Mouse (Mus musculus) T-cell, adult 2 months (primary cell): ENCODE measurements around the gene Mad2l2.
"Not testable (repeated sequence)": the region's sequence is repeated elsewhere in the genome, so short reads cannot be mapped to it uniquely, and the experiment has no call there.

Experiments
- DNase-seq: peaks from one replicate; pipeline ENCODE4 v3.0.0; 2022; ENCODE audit warnings: low spot score

The Mad2l2 gene

DNA sequence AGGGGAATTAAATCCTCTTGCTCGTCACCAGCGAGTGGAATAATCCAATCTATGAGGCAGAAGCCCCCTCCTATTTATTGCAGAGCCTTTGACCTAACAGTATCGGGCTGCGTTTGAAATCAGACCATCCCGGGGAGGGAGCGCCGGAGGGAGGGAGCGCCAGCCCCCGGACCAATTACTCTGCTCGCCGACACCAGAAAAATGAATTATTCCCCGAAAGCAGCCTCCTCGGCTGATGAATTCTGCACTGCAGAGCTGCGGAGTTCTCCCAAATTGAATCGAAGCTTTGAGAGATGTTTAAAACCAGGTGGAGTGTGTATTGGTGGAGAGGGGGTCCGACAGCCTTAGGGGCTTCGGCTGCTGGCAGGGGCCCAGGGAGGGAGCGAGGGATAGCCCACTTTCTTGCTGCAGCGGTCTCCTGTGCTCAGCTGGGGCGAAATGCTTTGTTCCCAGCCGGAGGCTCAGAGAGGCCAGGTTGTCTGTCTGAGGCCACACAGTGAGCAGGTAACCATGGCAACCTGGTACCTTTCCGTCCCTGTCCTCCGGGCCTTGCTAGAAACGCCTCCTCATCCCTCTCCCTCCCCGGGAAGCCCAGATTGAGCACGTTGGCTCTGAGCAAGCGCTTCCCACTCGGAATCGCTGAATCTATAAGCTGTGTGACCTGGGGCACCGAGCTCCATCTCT lies 43.8 kb downstream of the Mad2l2 start:
- no peak for DNase-seq

DNA sequence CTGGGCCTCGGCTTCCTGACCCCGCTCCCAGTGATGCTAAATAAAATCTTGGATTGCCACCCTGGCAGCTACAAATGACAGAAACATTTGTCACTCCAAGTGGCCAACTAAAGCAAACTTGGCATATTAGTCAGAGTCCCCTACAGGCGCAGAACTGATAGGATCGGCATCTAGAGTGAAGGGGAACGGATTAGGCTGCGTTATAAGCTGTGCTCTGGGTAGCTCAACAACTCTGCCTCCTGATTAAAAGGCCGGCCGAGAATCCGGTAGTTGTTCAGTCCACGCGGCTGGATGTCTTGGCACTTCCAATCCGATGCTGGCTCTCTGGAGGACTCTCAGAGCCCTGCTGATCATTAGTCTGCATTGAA lies 44.3 kb downstream of the Mad2l2 start:
- no peak for DNase-seq

DNA sequence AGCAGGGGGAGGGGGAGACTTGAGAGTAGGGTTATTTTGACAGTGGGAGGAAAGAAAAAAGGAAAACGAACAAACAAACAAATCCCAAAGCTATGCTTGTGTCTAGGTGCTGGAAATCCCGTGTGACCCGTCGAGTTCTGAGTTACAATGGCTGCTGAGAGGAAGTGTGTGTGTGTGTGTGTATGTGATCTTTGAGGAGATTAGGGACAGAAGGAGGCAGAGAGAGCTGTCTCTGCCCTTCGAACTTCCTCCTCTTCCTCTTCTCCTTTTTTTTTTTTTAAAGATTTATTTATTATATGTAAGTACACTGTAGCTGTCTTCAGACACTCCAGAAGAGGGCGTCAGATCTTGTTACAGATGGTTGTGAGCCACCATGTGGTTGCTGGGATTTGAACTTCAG lies 46.4 kb downstream of the Mad2l2 start:
- DNase-seq, result not testable (repeated sequence)

DNA sequence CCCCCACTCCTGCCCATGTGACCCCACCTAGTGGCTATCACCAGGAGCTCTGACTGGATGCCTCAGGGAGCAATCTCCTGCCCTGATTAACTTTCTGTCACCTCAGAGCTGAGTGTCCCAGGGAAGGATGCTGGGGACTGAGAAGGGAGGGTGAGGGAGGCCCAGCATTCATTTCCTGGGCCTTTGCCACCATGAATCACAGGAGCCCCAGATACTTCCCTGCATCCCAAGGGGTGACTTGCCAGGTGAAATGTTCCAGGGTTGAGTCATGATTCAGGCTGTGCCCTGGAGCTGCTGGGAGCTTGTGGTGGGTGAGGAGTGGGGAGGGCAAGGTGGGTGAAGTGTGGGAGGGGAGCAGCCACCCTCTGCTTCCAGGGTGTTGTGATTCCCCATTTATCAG lies 47.5 kb downstream of the Mad2l2 start:
- no peak for DNase-seq

DNA sequence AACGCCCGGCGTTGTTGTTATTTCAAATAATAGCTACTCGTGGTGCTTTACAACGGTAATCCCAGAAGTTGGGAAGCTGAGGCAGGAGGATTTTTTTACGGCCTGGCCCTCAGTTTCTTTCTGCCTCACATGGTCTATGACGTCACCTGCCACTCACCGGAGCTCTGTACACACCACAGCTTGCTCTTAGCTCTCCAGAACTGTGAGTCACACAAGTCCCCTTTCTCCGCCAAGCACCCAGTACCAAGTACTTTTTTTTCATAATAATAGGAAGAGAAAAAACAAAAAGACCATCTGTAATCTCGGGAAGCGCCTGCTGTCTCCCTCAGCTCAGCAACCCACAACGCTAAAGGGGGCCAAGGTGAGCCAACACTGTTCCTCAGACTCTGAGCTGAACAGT lies 51.3 kb downstream of the Mad2l2 start:
- no peak for DNase-seq

DNA sequence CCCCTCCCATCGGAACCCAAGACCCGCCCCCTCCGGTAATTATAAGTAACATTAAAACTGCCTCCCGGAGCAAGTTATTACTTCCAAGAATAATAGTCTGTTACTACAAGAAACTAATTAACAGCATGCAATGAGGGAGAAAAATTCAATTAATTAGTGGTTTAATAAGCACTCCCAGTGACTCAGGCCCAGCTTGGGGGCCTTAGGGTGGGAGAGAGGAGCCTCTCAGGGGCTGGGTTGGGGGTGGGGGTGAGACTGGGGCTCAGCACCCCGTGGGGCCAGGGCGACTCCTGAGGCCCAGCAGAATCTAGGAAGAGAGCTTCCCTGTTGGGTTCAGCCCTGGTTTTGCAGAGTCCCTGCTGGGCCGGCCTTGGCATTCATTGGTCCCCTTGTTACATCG lies 52.2 kb downstream of the Mad2l2 start:
- DNase-seq, result no peak

DNA sequence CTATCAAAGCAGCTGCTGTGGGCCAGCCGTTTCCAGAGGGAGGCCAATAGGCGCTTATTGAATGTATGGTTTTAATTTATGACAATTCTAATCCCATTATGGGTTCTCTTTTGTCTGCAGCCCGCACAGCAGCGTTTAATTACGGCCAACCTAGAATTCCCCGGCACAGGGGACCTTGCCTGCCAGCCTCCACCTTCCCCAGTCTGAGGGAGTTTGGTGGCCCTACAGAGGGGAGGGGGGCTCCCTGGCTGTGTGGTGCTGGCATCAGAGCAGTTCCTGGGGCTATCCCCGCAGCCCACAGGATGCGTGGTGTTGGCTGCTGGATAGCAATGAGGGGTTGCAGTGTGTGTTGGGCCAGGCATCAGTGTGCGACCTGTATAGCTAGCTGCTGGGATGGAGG lies 54.4 kb downstream of the Mad2l2 start:
- no peak for DNase-seq

DNA sequence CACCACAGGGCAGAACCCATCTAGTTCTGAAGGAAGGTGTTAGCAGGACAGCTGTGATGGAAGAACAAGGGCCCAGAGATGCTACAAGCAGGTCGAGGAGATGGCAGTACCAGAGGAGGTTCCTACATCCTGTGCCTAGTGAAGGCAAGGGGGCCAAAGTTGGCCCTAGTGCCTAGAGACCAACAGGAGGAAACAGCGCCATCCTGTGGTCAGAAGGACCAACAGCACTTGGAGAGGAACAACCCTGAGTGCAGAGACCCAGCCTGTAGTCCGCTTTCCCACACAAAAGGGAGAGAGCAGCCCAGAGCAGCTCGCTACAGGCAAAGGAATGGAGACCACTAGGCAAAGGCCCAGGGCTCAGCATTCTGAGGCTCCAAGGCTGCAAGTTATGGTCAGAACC lies 55.6 kb downstream of the Mad2l2 start:
- DNase-seq, result no peak

DNA sequence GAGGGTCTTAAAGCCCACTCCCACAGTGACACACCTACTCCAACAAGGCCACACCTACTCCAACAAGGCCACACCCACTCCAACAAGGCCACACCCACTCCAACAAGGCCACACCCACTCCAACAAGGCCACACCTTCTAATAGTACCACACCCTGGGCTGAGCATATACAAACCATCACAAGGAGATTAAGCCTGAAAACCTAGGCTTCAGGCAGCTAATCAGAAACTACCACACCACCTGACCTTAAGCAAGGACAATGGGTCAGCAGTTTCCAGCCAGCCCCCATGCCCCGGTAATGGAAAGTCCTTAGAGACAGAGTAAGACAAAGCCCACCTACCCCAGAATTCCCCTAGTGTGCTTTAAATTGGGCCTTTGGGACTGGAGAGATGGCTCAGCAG lies 58.6 kb downstream of the Mad2l2 start:
- not testable (repeated sequence) for DNase-seq

DNA sequence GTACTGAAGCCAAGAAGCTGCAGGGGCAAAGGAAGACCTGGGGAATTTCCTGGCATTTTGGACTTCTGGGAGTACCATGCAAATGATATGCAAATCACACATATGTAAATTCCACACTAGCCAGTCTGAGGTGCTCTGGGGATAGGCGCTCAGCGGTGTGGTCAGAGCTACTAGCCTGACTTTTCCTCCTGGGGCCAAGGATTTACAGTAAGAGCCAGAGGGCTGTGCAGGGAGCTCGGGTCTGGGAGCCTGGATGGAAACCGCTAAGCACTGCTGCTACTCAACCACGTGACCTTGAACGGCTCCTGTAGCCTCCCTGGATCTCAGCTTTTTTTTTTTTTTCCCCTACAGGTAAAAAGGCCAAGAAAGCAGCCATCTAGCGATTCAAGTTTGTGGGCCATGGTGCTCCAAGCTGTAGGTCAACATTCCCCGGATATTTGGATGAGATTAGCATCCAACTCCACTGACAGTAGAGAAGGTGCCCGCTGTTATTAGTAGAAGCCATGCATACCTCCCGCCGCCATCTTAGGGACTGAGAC lies 62.6 kb downstream of the Mad2l2 start:
- DNase-seq, result no peak

DNA sequence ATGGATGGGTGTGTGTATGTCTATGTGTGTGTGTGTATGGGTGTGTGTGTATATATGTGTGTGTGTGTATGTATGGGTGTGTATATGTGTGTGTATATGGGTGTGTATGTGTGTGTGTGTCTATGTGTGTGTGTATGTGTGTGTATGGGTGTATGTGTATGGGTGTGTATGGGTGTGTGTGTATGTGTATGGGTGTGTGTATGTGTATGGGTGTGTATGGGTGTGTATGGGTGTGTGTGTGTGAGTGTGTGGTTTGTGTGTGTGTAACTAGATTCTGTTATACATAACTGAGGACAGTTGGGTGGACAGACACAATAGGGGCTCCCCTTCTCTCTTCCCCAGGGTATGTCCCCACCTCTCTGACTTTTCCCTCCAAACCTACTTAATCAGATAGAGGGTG lies 64.2 kb downstream of the Mad2l2 start:
- DNase-seq, result no peak
